Mouse (Mus musculus): Measurements from ENCODE around the gene Xrcc6. TPM values are rescaled to one million over a fixed set of nuclear protein-coding genes. Genes with fewer than 3 reads are reported as not detected.
"Not testable (repeated sequence)": the region's sequence is repeated elsewhere in the genome, so short reads cannot be mapped to it uniquely, and the experiment has no call there.

The Xrcc6 gene
- polyA plus RNA-seq, 1 experiment, result 183 TPM

DNA sequence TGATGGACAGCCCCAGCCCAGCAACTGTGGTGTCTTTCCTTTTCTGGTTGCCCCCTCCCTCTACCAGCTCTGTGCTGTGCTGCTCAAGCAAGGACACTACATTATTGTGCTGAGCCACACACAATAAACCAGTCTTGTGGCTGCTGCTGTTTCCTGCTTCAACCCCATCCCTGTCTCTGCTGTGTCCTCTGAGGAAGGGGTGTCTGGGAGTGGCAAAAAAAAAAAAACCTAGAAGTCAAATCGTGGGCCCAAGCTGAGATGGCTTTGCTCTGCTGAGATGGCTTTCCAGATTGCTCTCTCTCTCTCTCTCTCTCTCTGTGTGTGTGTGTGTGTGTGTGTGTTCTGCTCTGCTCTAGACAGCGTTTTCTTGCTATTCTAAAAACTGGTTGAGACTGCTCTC is 19.2 kb upstream of the Xrcc6 start:
- Histone ChIP-seq H3K27me3 (ENCODE audit: control insufficient read depth, insufficient read depth, low read length) (no peaks in the 10 kb centered on the region), H3K36me3 (ENCODE audit: control insufficient read depth, insufficient read depth, low read length) (no peaks in the 10 kb centered on the region), H3K4me1 (replicated peaks; ENCODE audit: control insufficient read depth, insufficient read depth, low read length) (no peaks in the 10 kb centered on the region; the same call in 1 of the 2 replicates), H3K4me3 (ENCODE audit: control insufficient read depth, insufficient read depth, low read length) (no peak overlapping the region), H3K27ac (ENCODE audit: control insufficient read depth, insufficient read depth, low read length) (no peak overlapping the region)
- no peak for DNase-seq
- WGBS, result 33% methylated on average over 2 of the region's 2 CpGs
- TF ChIP-seq POLR2A (IDR thresholded peaks at IDR 0.05; ENCODE audit: control insufficient read depth, extremely low read depth, insufficient read depth, low read length, poor library complexity), result no peak
- TF ChIP-seq CTCF (IDR thresholded peaks at IDR 0.05; ENCODE audit: borderline replicate concordance, control insufficient read depth, extremely low read depth, insufficient read depth, low read length, poor library complexity), result no peak

DNA sequence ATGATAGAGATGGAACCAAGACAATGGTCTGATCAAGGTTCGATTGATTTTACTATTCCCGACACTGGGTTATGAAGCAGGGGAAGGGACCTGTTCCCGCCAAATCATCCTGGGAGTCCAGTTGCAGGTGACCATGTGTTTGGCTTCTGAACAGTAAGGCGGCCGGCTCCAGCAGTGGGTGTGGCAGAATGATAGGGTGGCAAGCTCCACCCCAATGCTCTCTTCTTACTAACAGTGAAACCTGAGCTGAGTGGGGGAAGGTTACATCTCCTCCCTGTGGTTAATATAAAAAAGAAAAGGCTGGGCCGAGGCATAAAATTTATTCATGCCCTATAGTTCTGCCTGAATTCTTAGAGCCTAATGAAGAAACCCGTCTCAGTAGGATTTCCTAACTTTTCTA is 18.5 kb upstream of the Xrcc6 start:
- Histone ChIP-seq H3K4me3 (ENCODE audit: control insufficient read depth, insufficient read depth, low read length) (no peak overlapping the region), H3K4me1 (replicated peaks; ENCODE audit: control insufficient read depth, insufficient read depth, low read length) (no peaks in the 10 kb centered on the region; the same call in 1 of the 2 replicates), H3K36me3 (ENCODE audit: control insufficient read depth, insufficient read depth, low read length) (no peaks in the 10 kb centered on the region), H3K27me3 (ENCODE audit: control insufficient read depth, insufficient read depth, low read length) (no peaks in the 10 kb centered on the region), H3K27ac (ENCODE audit: control insufficient read depth, insufficient read depth, low read length) (no peak overlapping the region)
- DNase-seq, result no peak
- WGBS, result 78% methylated on average over 7 of the region's 7 CpGs
- no peak for TF ChIP-seq POLR2A (IDR thresholded peaks at IDR 0.05; ENCODE audit: control insufficient read depth, extremely low read depth, insufficient read depth, low read length, poor library complexity)
- no peak for TF ChIP-seq CTCF (IDR thresholded peaks at IDR 0.05; ENCODE audit: borderline replicate concordance, control insufficient read depth, extremely low read depth, insufficient read depth, low read length, poor library complexity)

DNA sequence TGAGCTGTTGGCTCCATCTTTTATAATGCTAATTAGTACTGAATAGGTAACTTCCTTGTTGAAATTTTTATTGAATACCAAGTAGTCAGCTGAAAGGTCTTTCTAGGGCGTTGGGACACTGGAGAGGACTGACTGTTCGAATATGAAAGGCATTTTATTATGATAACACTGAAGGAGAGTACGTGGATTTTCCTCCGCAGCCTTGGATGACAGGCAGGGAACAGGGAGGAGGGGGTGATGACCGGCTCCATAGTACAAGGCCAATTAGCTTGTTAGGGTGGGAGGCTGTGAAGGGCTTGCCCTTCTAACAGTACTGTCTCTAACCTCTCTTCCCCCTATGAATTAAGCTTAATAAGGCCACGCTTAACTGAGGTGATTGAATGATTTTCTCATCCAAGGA is 18.0 kb upstream of the Xrcc6 start:
- H3K27me3 ChIP-seq (ENCODE audit: control insufficient read depth, insufficient read depth, low read length); DNase-seq; H3K4me1 ChIP-seq (replicated peaks; ENCODE audit: control insufficient read depth, insufficient read depth, low read length); H3K27ac ChIP-seq (ENCODE audit: control insufficient read depth, insufficient read depth, low read length); H3K36me3 ChIP-seq (ENCODE audit: control insufficient read depth, insufficient read depth, low read length); H3K4me3 ChIP-seq (ENCODE audit: control insufficient read depth, insufficient read depth, low read length): not testable (repeated sequence)
- 94% methylated on average over 6 of the region's 6 CpGs for whole genome bisulfite sequencing

DNA sequence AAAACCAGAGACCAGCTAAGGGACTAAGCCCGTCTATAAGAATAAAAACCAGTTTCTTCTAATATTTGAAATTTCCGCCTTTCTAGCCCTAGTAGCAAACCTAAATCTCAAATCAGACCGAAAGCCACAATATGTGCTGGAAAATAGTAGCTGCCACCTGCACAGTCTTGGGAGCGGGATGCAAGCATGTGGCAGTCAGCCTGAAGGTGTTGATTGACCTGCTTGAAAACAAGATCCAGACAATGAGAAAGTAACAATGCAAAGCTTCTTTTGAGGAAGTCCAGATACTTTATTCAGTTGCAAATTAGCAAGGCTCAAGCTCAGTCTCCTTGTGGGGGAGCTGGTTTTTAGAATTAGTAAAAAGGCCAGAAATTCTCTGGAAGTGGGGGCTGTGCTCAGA is 17.1 kb upstream of the Xrcc6 start:
- H3K36me3 ChIP-seq (ENCODE audit: control insufficient read depth, insufficient read depth, low read length); H3K4me3 ChIP-seq (ENCODE audit: control insufficient read depth, insufficient read depth, low read length); H3K27ac ChIP-seq (ENCODE audit: control insufficient read depth, insufficient read depth, low read length); H3K27me3 ChIP-seq (ENCODE audit: control insufficient read depth, insufficient read depth, low read length); DNase-seq; H3K4me1 ChIP-seq (replicated peaks; ENCODE audit: control insufficient read depth, insufficient read depth, low read length): not testable (repeated sequence)
- 97% methylated on average over 4 of the region's 4 CpGs for WGBS

DNA sequence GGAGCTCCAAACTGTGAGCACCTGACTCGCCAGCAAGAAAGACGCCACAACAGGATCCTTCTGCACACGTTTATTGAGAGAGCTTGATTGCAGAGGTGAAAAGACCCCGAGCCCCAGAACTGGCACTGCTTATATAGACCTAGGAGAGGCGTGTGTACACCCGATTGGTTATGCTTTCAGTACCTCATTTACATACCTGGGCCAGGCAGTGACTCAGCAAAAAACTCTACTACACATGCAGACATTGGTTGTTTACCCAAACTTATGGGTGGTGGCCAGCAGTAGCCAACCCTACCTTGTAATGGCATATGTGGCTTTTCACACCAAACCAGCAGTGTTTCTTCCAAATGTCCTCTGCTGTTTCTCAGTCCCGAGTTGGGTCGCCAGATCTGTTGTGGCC is 12.5 kb upstream of the Xrcc6 start:
- WGBS, result 97% methylated on average over 8 of the region's 8 CpGs
- H3K4me1 ChIP-seq (replicated peaks; ENCODE audit: control insufficient read depth, insufficient read depth, low read length); H3K36me3 ChIP-seq (ENCODE audit: control insufficient read depth, insufficient read depth, low read length); H3K27me3 ChIP-seq (ENCODE audit: control insufficient read depth, insufficient read depth, low read length); DNase-seq; H3K27ac ChIP-seq (ENCODE audit: control insufficient read depth, insufficient read depth, low read length); H3K4me3 ChIP-seq (ENCODE audit: control insufficient read depth, insufficient read depth, low read length): not testable (repeated sequence)

DNA sequence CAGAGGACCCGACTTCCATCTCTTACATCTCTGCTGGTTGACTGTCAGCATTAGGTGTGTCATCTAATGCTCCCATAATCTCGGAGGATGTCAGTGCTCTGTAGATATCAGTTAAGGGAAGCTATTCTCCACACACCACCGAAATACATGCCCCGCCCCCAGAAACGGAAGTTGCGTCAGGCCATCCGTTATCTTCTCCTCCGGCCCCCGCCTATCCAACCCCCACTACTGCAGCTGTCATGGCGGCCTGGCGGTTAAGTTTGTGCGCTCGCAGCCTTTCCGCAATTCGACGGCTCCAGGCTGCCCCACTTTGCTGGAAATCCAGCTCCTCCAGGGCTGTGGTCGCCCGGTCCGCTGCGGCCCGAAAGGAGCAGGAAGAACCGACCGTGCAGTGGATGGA is 7.3 kb upstream of the Xrcc6 start, which contains the start of gene 1700029P11Rik:
TSS of gene 1700029P11Rik (plus strand) at position 220 of the 400 bp plus-strand sequence.
- WGBS, result 97% methylated on average over 23 of the region's 23 CpGs
- Histone ChIP-seq H3K27me3 (ENCODE audit: control insufficient read depth, insufficient read depth, low read length) (no peaks in the 10 kb centered on the region), H3K4me1 (replicated peaks; ENCODE audit: control insufficient read depth, insufficient read depth, low read length) (no peaks in the 10 kb centered on the region), H3K36me3 (ENCODE audit: control insufficient read depth, insufficient read depth, low read length) (no peaks in the 10 kb centered on the region), H3K4me3 (ENCODE audit: control insufficient read depth, insufficient read depth, low read length) (no peak within 1 kb of the TSS), H3K27ac (ENCODE audit: control insufficient read depth, insufficient read depth, low read length) (no peak within 1 kb of the TSS)
- no peak for DNase-seq
- TF ChIP-seq CTCF (IDR thresholded peaks at IDR 0.05; ENCODE audit: borderline replicate concordance, control insufficient read depth, extremely low read depth, insufficient read depth, low read length, poor library complexity), result no peak
- no peak for TF ChIP-seq POLR2A (IDR thresholded peaks at IDR 0.05; ENCODE audit: control insufficient read depth, extremely low read depth, insufficient read depth, low read length, poor library complexity)

DNA sequence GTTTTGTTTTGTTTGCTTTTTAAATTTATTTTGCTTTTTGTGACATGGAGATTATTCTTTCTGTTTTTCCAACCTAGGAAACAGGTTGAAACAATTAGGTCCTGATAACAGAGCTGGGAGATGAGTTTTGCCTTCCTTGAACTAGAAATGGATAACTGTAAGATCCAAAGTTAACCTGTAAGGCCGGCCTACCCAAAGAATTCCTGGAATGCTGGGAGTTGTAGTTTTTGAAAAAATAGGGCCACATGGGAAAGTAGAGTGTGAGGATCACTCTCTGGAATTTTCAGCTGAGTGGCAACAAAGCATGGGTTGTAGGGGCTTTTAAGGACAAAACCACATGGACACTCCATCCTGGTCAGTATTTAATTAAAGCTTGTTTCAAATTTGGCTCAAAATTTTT is 5.5 kb upstream of the Xrcc6 start:
- no peaks in the 10 kb centered on the region for H3K27me3 ChIP-seq (ENCODE audit: control insufficient read depth, insufficient read depth, low read length)
- no peaks in the 10 kb centered on the region for H3K36me3 ChIP-seq (ENCODE audit: control insufficient read depth, insufficient read depth, low read length)
- no peak for TF ChIP-seq POLR2A (IDR thresholded peaks at IDR 0.05; ENCODE audit: control insufficient read depth, extremely low read depth, insufficient read depth, low read length, poor library complexity)
- TF ChIP-seq CTCF (IDR thresholded peaks at IDR 0.05; ENCODE audit: borderline replicate concordance, control insufficient read depth, extremely low read depth, insufficient read depth, low read length, poor library complexity), result no peak
- H3K4me3 ChIP-seq (ENCODE audit: control insufficient read depth, insufficient read depth, low read length), result no peak overlapping the region
- no peaks in the 10 kb centered on the region for H3K4me1 ChIP-seq (replicated peaks; ENCODE audit: control insufficient read depth, insufficient read depth, low read length)
- DNase-seq, result no peak
- 91% methylated on average over 1 of the region's 1 CpGs for WGBS
- H3K27ac ChIP-seq (ENCODE audit: control insufficient read depth, insufficient read depth, low read length), result no peak overlapping the region

All from thymus, adult 2 months (tissue).